Mouse (Mus musculus) embryonic fibroblast, embryonic 13.5 days (primary cell): ENCODE data around the gene Epb41l1.

Source experiments
- CTCF ChIP-seq: IDR thresholded peaks from 2 replicates; pipeline ENCODE4 v1.5.1; 2011; ENCODE audit warnings: mild to moderate bottlenecking, control low read depth, low read length, moderate library complexity, borderline replicate concordance; ENCODE audit not compliant: insufficient read depth
- POLR2A ChIP-seq: IDR thresholded peaks from 2 replicates; pipeline ENCODE4 v1.6.1; 2011; ENCODE audit warnings: low read depth, mild to moderate bottlenecking, control low read depth, low read length, moderate library complexity

GRCm38 (mm10) chr2:156483204-156483603 lies 62.5 kb downstream of the Epb41l1 start:
- TF ChIP-seq CTCF: no peak
- TF ChIP-seq POLR2A: no peak
